9 mouse cellular contexts compared by ENCODE assay signal in the genomic region with DNA sequence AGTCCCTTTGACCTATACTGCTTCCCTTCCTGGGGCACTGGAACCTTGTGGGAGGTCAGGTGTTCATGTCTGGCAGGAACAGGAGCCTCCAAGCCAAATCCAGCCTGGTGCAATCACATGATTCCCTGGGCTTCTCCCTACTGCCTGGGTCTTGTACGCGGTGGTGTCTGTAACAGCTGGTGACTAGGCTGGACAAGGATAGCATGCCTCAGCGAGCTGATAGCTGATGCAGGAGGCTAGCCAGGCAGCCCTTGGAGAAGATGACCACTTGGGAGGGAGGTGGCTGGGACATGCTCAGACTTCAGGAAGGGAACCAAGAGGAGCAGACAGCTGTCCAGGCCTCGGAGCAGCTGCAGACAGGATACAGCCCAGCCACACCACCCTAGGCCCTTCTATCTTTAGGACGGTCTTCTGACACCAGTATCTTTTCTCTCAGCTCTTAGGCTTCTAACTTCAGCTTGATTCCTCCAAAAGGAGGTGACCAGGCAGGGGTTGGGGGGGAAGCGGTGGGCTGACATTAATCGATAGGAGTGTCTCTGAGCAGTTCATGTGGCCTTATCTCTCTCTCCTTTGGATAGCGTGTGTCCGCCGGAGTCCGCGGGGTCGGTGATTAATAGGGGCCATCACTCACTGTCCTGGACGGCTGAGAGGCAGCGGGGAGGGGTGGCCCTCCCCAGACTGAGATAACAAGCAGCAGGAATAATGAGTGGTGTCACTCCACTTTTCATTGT. TPM values are rescaled to one million over a fixed set of nuclear protein-coding genes. Genes with fewer than 3 reads are reported as not detected.
A peak's percentile ranks its signal among the peaks of the same experiment; 100 is the strongest.
DNase-seq lines count a peak whose midpoint lies in the region; TF ChIP-seq lines count a peak whose summit lies in the region.
"Had no signal": no experiment of that assay in that cellular context is flagged by ENCODE, and none has a peak within 500 bp of the region (broad histone marks: within the 10 kb centered on the region; RNA-seq: fewer than 3 reads in every experiment).

No protein-coding gene starts in this region.

- WGBS in cerebellum, adult 2 months: 62% methylated on average over 15 of the region's 15 CpGs

- H3K27me3 ChIP-seq in cerebellum, adult 2 months (ENCODE audit: control insufficient read depth, insufficient read depth, low read length): no peaks in the 10 kb centered on the region

- peak; percentile 68 for DNase-seq in kidney, adult 11 months
- DNase-seq in kidney, postnatal 4 days: no peak
- DNase-seq in embryo, embryonic 11 days: peak; percentile 56
- peak; percentile 67 to 72 for DNase-seq in heart, postnatal 10 days
- peak; percentile 35 for DNase-seq in lung, postnatal 10 days
- no peak for DNase-seq in right cerebral cortex, postnatal 25 days
- no peak for DNase-seq in cerebellum, adult 2 months
- DNase-seq in adrenal gland, postnatal 4 days (ENCODE audit: low spot score in 2 of 2): no peak

- TF ChIP-seq POLR2A in cerebellum, adult 2 months (IDR thresholded peaks at IDR 0.05; ENCODE audit: borderline replicate concordance, insufficient read depth, low read length): no peak

- H3K4me3 ChIP-seq in cerebellum, adult 2 months (replicated peaks; ENCODE audit: insufficient read depth, low read depth, low read length): no peak overlapping the region

- peaks cover 19% of the 10 kb centered on the region for H3K4me1 ChIP-seq in cerebellum, adult 2 months (ENCODE audit: control insufficient read depth, insufficient read depth, low read length)

- no peak for TF ChIP-seq CTCF in cerebellum, adult 2 months (IDR thresholded peaks at IDR 0.05; ENCODE audit: borderline replicate concordance, insufficient read depth, low read depth, low read length)

- H3K27ac ChIP-seq in cerebellum, adult 2 months (ENCODE audit: insufficient read depth, low read length): no peak overlapping the region

- intact Hi-C loops in heart, postnatal 10 days (cut with DNase I): no loop called here

RNA-seq across cellular contexts. Expression of a gene that starts 9.7 kb away (rescaled TPM):
- total RNA-seq in heart, postnatal 10 days (2021): 10 to 100 TPM; 28.0 to 30.8 TPM
- 40.7 and 41.2 TPM in 2 replicates for polyA plus RNA-seq in cerebellum, adult 2 months (2012; rRNA removed)
- 10 to 100 TPM; 71.6 to 74.7 TPM for total RNA-seq in adrenal gland, postnatal 4 days (2021)

RNA-seq across cellular contexts. Expression of a gene that starts 21.3 kb away (rescaled TPM):
- under 1 TPM; 0.47 to 0.74 TPM for total RNA-seq in heart, postnatal 10 days (2021)
- not detected in 2 replicates for polyA plus RNA-seq in cerebellum, adult 2 months (2012; rRNA removed)
- total RNA-seq in adrenal gland, postnatal 4 days (2021): 1 to 10 TPM in 1 of 2 experiments, under 1 TPM in 1; 0.28 to 7.8 TPM
- total RNA-seq: common myeloid progenitor, adult 5-6 weeks had no signal

RNA-seq across cellular contexts. Expression of a gene that starts 37.2 kb away (rescaled TPM):
- 10 to 100 TPM; 11.8 to 12.8 TPM for total RNA-seq in heart, postnatal 10 days (2021)
- polyA plus RNA-seq in cerebellum, adult 2 months (2012; rRNA removed): 55.4 and 59.5 TPM in 2 replicates
- total RNA-seq in adrenal gland, postnatal 4 days (2021): 10 to 100 TPM; 27.5 to 35.0 TPM

RNA-seq across cellular contexts. Expression of a gene that starts 56.9 kb away (rescaled TPM):
- 10 to 100 TPM; 43.8 to 50.3 TPM for total RNA-seq in heart, postnatal 10 days (2021)
- 9.5 and 10.9 TPM in 2 replicates for polyA plus RNA-seq in cerebellum, adult 2 months (2012; rRNA removed)
- total RNA-seq in adrenal gland, postnatal 4 days (2021): 10 to 100 TPM; 53.2 to 62.5 TPM

Comparison
In these comparisons a context has a peak if more than half of its experiments do, and no peak if none do; other contexts are left out.
1. DNase-seq: peak in kidney, adult 11 months (single experiment), embryo, embryonic 11 days (single experiment), heart, postnatal 10 days (2 of 2) and lung, postnatal 10 days (single experiment); none in kidney, postnatal 4 days (0 of 2), right cerebral cortex, postnatal 25 days (single experiment), cerebellum, adult 2 months (0 of 2) and adrenal gland, postnatal 4 days (0 of 2).